Mouse (Mus musculus) MEL (cell line): ENCODE results near the gene Gm13090.

ENCODE experiments used
- CTCF ChIP-seq, 3 experiments: IDR thresholded peaks in 2 of 3; conservative IDR thresholded peaks in 1 of 3; 2 replicates each; pipeline ENCODE4 v1.5.1; 2011 to 2012; ENCODE audit warnings: low read length in 3 of 3, low read depth in 2 of 3, mild to moderate bottlenecking in 2 of 3, improper control_type of control experiment in 1 of 3, inconsistent platforms in 1 of 3, mixed read lengths in 1 of 3, moderate library complexity in 1 of 3; ENCODE audit not compliant: control insufficient read depth in 1 of 3, insufficient read depth in 1 of 3, poor library complexity in 1 of 3, severe bottlenecking in 1 of 3
- EP300 ChIP-seq, 2 experiments: IDR thresholded peaks; 2 replicates each; pipeline ENCODE4 v1.6.1; 2011; ENCODE audit warnings: improper control_type of control experiment in 2 of 2, low read length in 2 of 2, low read depth in 1 of 2, mild to moderate bottlenecking in 1 of 2
- GABPA ChIP-seq: IDR thresholded peaks from 2 replicates; pipeline ENCODE4 v1.6.1; 2012; ENCODE audit warnings: low read depth, mild to moderate bottlenecking, inconsistent platforms, low read length, improper control_type of control experiment, moderate library complexity
- POLR2A ChIP-seq, 2 experiments: IDR thresholded peaks; 2 replicates each; pipeline ENCODE4 v1.6.1; 2011 to 2012; ENCODE audit warnings: low read length in 2 of 2, mild to moderate bottlenecking in 2 of 2, control low read depth in 1 of 2, improper control_type of control experiment in 1 of 2, low read depth in 1 of 2, moderate library complexity in 1 of 2; ENCODE audit not compliant: control insufficient read depth in 1 of 2, insufficient read depth in 1 of 2, poor library complexity in 1 of 2
- POLR2AphosphoS2 ChIP-seq: IDR thresholded peaks from 2 replicates; pipeline ENCODE4 v1.6.1; 2011; ENCODE audit warnings: low read length, improper control_type of control experiment
- POLR2AphosphoS5 ChIP-seq: IDR thresholded peaks from 2 replicates; pipeline ENCODE4 v1.6.1; 2012; ENCODE audit warnings: low read depth, borderline replicate concordance, mild to moderate bottlenecking, inconsistent platforms, low read length, moderate library complexity, mixed read lengths
- ZMIZ1 ChIP-seq: IDR thresholded peaks from 2 replicates; pipeline ENCODE4 v1.6.1; 2012; ENCODE audit warnings: low read depth, mild to moderate bottlenecking, inconsistent platforms, low read length, improper control_type of control experiment, moderate library complexity

DNA sequence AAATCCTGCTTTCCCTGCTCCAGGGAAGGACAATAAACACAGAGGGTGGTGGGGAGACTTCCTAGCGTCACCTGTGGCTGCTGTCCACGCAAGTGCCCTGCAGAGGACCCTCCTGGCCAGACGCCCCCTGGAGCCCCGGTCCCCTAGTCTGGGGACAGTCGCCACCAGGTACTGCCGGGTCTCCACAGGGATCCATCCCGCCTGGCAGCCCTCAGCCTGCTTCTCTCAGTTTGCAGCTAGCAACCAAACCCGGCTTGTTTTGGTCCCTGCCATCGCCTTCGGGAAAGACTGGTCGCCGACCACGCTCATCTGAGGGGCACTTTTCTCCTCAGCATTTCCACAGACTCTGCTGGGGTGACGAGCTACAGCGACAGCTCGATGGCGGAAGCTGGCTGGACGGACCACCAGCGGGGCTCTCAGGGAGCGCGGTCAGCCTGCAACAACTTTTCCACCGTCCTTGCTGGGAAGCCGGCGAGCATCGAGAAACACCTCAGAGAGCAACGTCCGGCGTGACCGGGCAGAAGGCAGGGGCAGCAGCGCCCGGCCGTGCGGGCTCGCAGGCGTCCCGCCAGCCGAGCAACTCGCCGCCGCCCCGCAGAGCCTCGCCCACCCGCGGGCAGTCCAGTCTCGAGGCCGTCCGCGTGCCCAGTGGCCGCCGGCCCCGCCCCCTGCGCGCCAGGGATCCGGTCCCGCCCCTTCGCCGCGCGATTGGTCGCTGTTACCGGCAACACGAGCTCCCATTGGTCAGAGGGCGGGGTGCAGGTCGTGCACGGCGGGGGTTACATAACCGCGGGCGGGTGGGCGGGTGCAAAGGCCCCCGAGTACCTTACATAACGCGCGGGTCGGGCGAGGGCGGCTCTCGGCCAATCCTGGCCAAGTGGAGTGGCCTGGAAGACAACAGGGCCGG, 45.1 kb upstream of the Gm13090 start, which contains the start of gene Per3:
- TF ChIP-seq ZMIZ1 (no peak), POLR2AphosphoS2 (no peak), EP300 (IDR thresholded peaks at IDR 0.05; ENCODE audit: low read depth in 1 of 2, low read length in 2 of 2) (no peak), CTCF (IDR thresholded peaks at IDR 0.05 in 2 of 3, conservative IDR thresholded peaks at IDR 0.05 in 1 of 3; ENCODE audit: control insufficient read depth in 1 of 3, insufficient read depth in 1 of 3, low read depth in 2 of 3, low read length in 3 of 3, poor library complexity in 1 of 3, severe bottlenecking in 1 of 3) (no peak), POLR2A (IDR thresholded peaks at IDR 0.05; ENCODE audit: control insufficient read depth in 1 of 2, insufficient read depth in 1 of 2, low read depth in 1 of 2, low read length in 2 of 2, poor library complexity in 1 of 2) (peak; percentile 68 to 89; a peak in 3 of 4 replicates), GABPA (no peak), POLR2AphosphoS5 (no peak)
